Mouse (Mus musculus) neural tube, embryonic 11.5 days (tissue): ENCODE measurements around the gene Fermt1. TPM values are rescaled to one million over a fixed set of nuclear protein-coding genes. Genes with fewer than 3 reads are reported as not detected.

Source experiments
- ATAC-seq: fragments of 200-750 bp; cut with Nextera tagmentation; 2 replicates; pipeline ENCODE4 v1.8.0; 2017; ENCODE audit warnings: moderate number of reproducible peaks, mild to moderate bottlenecking, moderate TSS enrichment, moderate library complexity; ENCODE audit not compliant: insufficient read depth, low FRiP score, low TSS enrichment
- DNase-seq: peaks from one replicate; pipeline ENCODE4 v3.0.0-alpha.2; 2015; ENCODE audit warnings: low spot score
- H3K27ac ChIP-seq: fragments of 300-500 bp; sonication (generic); 2 replicates; pipeline ENCODE4 v1.5.1; 2014; ENCODE audit warnings: low read depth, mild to moderate bottlenecking, low read length
- H3K27me3 ChIP-seq: fragments of 300-500 bp; sonication (generic); 2 replicates; pipeline ENCODE4 v1.6.1; 2014; ENCODE audit warnings: mild to moderate bottlenecking, low read length, mixed read lengths; ENCODE audit not compliant: control insufficient read depth, insufficient read depth
- H3K36me3 ChIP-seq: fragments of 300-500 bp; sonication (generic); 2 replicates; pipeline ENCODE4 v1.6.1; 2014; ENCODE audit warnings: mild to moderate bottlenecking, low read length, moderate library complexity, mixed read lengths; ENCODE audit not compliant: control insufficient read depth, insufficient read depth
- H3K4me1 ChIP-seq: fragments of 300-500 bp; sonication (generic); 2 replicates; pipeline ENCODE4 v1.6.1; 2014; ENCODE audit warnings: low read length, mixed read lengths; ENCODE audit not compliant: control insufficient read depth, insufficient read depth
- H3K4me2 ChIP-seq: fragments of 300-500 bp; sonication (generic); 2 replicates; pipeline ENCODE4 v1.6.1; 2014; ENCODE audit warnings: low read depth, mild to moderate bottlenecking, moderate library complexity
- H3K4me3 ChIP-seq: fragments of 300-500 bp; sonication (generic); 2 replicates; pipeline ENCODE4 v1.5.1; 2014; ENCODE audit warnings: low read depth, low read length
- H3K9ac ChIP-seq: fragments of 300-500 bp; sonication (generic); 2 replicates; pipeline ENCODE4 v1.6.1; 2014; ENCODE audit warnings: mild to moderate bottlenecking, low read length
- H3K9me3 ChIP-seq: fragments of 300-500 bp; sonication (generic); 2 replicates; pipeline ENCODE4 v1.6.1; 2016; ENCODE audit warnings: low read length; ENCODE audit not compliant: control insufficient read depth
- WGBS: fragments of 180-500 bp; shearing (Covaris S2); extraction: QIAGEN DNeasy Blood & Tissue Kit; methylation state at CpG from one replicate; pipeline ENCODE4 v1.1.7; 2014; 5-methylcytosine and 5-hydroxymethylcytosine counted together
- polyA plus RNA-seq: library from polyadenylated mRNA; unstranded; fragments of >200 nt; fragmentation: Nextera tagmentation; extraction: Ambion mirVana; gene quantifications from 2 replicates; pipeline ENCODE4 v1.2.1, GENCODE M21; 2014

The Fermt1 gene
- polyA plus RNA-seq, 1 experiment from 2014 or later = 4.4 TPM

DNA sequence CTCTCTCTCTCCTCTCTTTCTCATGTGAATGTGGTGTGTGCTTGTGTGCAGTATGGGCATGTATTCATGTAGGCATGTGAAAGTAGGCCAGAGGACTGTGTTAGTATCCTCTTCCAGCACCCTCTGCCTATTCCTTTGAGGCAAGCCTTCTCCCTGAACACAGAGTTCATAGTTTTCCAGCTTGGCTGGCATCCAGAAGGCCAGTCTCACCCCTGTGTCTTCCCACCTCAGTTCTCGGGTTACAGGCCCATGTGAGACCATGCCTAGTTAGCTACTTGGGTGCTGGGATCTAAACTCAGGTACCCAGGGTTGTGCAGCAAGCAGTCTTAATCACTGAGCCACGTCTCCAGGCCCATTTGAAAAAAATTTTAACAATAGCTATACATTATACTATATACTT, 17.8 kb downstream of the Fermt1 start:
- H3K4me1 ChIP-seq = no peaks in the 10 kb centered on the region
- ATAC-seq (no peak), DNase-seq (no peak)
- no peak overlapping the region for H3K9ac ChIP-seq
- H3K36me3 ChIP-seq = no peaks in the 10 kb centered on the region
- no peaks in the 10 kb centered on the region for H3K9me3 ChIP-seq
- H3K27me3 ChIP-seq = no peaks in the 10 kb centered on the region
- WGBS = 59% methylated on average over 2 of the region's 2 CpGs
- no peak overlapping the region for H3K4me3 ChIP-seq
- no peak overlapping the region for H3K4me2 ChIP-seq
- H3K27ac ChIP-seq = no peak overlapping the region

DNA sequence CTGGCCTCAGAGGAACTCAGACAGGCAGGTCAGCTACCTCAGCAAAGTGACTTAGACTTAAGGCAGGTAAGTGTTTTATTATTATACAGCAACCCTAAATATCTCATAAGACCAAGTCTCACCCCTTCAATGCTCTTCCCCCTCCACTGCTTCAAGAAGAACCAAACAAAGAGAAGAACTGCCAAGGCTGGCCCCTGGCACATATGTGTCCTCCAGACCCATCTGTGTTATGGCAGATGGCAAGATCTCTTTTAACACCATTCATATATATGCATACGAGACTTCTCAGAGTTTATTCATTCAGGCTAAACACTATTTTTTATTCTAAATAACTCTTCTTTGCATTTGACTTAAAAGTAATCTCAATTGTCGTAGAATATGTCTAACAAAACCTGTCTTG, 18.4 kb downstream of the Fermt1 start:
- no peak for DNase-seq
- H3K4me3 ChIP-seq = no peak overlapping the region
- no peaks in the 10 kb centered on the region for H3K4me1 ChIP-seq
- ATAC-seq = no peak
- H3K9me3 ChIP-seq = no peaks in the 10 kb centered on the region
- H3K36me3 ChIP-seq = no peaks in the 10 kb centered on the region
- WGBS = 83% methylated on average over 2 of the region's 2 CpGs
- no peak overlapping the region for H3K9ac ChIP-seq
- H3K4me2 ChIP-seq = no peak overlapping the region
- no peaks in the 10 kb centered on the region for H3K27me3 ChIP-seq
- no peak overlapping the region for H3K27ac ChIP-seq

DNA sequence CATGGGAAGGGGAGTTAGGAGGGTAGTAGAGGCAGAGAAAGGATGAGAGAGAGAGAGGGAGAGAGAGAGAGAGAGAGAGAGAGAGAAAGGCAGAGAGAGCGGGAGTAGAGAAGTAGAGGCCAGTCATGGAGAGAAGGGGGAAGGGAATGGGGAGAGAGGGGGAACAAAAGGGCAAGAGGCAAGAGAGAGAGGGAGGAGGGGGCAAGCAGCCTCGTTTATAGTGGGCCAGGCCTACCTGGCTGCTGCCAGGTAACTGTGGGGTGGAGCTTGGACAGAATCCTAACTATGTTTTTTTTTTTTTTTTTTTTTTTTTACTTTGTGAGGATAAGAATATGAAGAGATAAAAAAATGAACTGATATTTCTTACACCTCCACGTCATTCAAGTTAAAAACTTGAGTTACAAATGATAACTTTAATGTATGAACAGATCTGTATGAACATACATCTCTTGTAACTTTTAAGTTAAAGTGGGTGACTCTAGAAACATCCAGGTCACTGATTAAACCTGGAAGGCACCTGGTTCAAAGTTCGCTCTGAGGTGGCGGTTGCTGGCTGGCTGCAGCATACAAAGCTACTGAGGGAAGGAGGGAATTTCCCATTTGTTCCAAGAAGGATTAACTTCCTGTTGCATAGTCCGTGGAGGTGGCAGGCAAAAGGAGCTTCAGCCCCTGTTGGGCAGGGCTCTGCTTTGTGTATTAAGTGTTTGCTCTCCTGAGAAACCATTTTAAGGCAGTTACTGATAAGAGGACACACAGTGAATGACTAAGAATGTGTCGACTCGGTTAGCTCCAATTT, 22.2 kb downstream of the Fermt1 start:
- ATAC-seq (no peak), DNase-seq (no peak)
- Histone ChIP-seq H3K27me3 (no peaks in the 10 kb centered on the region), H3K27ac (no peak overlapping the region), H3K9ac (no peak overlapping the region), H3K4me2 (no peak overlapping the region), H3K9me3 (no peaks in the 10 kb centered on the region), H3K4me1 (no peaks in the 10 kb centered on the region), H3K4me3 (no peak overlapping the region), H3K36me3 (no peaks in the 10 kb centered on the region)
- WGBS = 58% methylated on average over 8 of the region's 8 CpGs

DNA sequence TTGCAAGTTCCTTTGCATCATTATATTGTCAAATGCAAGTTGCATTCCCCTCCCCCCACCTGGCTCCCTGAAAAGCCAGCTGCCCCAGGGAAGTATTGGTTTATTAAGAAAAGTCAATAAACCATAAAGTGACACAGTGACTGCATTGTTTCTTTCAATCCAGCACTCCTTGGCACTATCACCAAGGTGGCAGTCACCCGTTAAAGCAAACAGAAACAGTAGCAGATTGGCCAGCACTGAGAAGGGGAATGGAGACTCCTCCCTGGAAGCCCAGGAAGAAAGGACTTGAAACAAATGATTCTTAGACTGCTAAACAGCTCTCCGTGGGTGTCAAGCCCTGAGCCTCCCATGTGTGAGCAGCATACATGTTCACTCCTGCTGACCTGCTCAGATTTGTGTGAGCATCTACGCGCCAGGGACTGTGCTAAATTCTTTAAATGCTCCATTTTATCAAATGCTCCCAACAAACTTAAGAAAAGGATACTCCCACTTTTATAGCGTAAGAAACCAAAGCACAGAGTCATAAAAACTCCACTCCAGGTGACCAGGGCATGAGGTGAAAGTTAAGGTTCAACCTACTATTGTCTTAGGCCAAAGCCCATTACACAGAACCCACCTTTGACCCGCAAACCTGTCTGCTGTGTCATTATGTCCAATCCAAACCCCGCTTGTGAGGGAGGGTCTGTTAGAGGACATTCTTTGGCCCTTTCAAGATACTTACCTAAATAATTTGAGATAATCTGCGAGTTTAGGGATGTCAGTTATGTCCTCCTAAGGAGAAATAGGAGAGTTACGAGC, 23.4 kb downstream of the Fermt1 start:
- H3K4me2 ChIP-seq = no peak overlapping the region
- H3K9me3 ChIP-seq = no peaks in the 10 kb centered on the region
- DNase-seq = no peak
- H3K4me1 ChIP-seq = no peaks in the 10 kb centered on the region
- H3K4me3 ChIP-seq = no peak overlapping the region
- H3K27me3 ChIP-seq = no peaks in the 10 kb centered on the region
- no peak for ATAC-seq
- H3K27ac ChIP-seq = no peak overlapping the region
- WGBS = 70% methylated on average over 9 of the region's 9 CpGs
- H3K36me3 ChIP-seq = no peaks in the 10 kb centered on the region
- H3K9ac ChIP-seq = no peak overlapping the region

DNA sequence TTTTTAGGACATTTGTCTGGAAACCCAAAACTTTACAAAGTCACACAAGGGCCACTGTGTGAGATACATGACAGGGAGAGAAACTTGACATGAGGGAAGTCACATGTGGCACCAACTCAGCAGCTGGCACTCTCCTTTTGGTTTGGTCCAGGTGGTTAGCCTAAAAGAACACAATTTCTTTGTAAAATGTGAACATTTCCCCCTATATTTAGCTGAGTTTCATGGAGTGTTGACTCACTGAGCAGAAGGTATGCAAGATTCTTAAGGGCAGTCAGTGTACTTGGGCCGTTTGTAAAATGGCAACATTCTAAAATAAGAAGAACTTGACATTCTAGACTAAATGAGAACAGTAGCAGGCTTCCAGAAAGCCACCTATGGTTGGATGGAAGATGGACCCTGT, 30.9 kb downstream of the Fermt1 start:
- no peaks in the 10 kb centered on the region for H3K36me3 ChIP-seq
- ATAC-seq = no peak
- H3K27me3 ChIP-seq = no peaks in the 10 kb centered on the region
- WGBS = 80% methylated on average over 1 of the region's 1 CpGs
- H3K9me3 ChIP-seq = no peaks in the 10 kb centered on the region
- H3K4me2 ChIP-seq = no peak overlapping the region
- no peak for DNase-seq
- H3K4me1 ChIP-seq = no peaks in the 10 kb centered on the region
- no peak overlapping the region for H3K27ac ChIP-seq
- no peak overlapping the region for H3K4me3 ChIP-seq
- H3K9ac ChIP-seq = no peak overlapping the region

DNA sequence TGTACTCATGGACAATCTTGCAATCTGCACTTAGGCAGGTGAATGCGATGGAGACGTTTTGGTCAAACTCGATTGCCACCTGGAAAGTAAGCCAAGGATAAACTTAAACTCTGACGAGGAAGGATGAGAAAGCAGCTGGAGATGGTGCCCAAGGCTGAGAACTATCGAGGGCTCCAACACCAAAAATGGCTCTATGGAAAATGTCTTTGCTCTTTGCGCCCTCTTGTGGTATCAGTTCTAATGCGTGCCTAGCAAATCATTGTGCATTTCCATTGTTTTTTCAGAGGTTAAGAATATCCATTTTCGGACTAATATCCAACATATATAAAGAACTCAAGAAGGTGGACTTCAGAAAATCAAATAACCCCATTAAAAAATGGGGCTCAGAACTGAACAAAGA, 38.9 kb downstream of the Fermt1 start:
- DNase-seq = peak; percentile 33
- Histone ChIP-seq H3K4me2 (no peak overlapping the region), H3K27me3 (no peaks in the 10 kb centered on the region), H3K9me3 (no peaks in the 10 kb centered on the region), H3K9ac (no peak overlapping the region), H3K36me3 (no peaks in the 10 kb centered on the region), H3K4me3 (no peak overlapping the region), H3K27ac (no peak overlapping the region), H3K4me1 (no peaks in the 10 kb centered on the region)
- WGBS = 33% methylated on average over 8 of the region's 8 CpGs
- ATAC-seq = no peak

DNA sequence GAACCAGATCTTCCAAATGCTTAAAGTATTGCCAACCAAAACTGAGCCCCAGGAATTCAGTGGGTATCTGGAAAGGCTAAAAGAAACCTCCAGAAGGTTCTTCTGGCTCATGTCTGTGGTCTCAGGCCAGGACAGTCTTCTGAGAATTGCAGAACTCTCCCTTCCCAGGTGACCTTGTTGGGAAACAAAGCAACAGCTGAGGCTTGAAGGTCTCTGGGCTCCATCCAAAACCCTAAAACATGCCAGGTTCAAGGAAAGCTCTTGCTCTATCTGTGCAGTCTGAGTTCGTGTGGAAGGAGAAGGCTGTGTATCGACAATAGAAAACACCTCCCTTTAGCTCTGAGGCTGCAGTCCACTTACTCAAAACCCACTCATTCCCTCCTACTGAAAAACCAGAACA, 40.7 kb downstream of the Fermt1 start:
- 63% methylated on average over 2 of the region's 2 CpGs for WGBS

DNA sequence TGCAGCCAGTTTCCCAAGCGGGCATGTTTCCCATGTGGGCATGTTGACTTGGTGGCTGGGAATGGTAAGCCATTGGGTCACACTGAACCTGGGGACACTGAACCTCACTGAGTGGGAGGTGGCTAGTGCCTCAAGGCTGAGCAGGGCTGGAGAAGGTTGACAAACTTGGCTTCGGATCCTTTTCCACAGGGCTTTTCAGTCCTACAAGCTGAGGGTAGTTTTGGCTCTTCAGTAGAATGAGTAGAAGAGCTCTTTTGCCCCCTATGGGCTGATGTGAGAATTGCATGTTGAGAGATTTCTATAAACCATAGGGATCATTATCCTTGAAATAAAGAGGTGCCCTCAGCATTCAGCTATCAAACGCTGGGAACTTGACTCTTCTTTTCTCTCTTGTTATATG, 42.2 kb downstream of the Fermt1 start:
- WGBS = 35% methylated on average over 3 of the region's 3 CpGs
- Histone ChIP-seq H3K9ac (no peak overlapping the region), H3K27me3 (no peaks in the 10 kb centered on the region), H3K36me3 (no peaks in the 10 kb centered on the region), H3K4me1 (no peaks in the 10 kb centered on the region), H3K9me3 (no peaks in the 10 kb centered on the region), H3K27ac (no peak overlapping the region), H3K4me3 (no peak overlapping the region), H3K4me2 (no peak overlapping the region)
- DNase-seq (peak; percentile 57), ATAC-seq (peak; percentile 72)

More for the DNA sequence above, 40.7 kb downstream of the Fermt1 start:
- Histone ChIP-seq H3K36me3 (no peaks in the 10 kb centered on the region), H3K4me2 (no peak overlapping the region), H3K27ac (no peak overlapping the region), H3K9ac (no peak overlapping the region), H3K9me3 (no peaks in the 10 kb centered on the region), H3K4me1 (no peaks in the 10 kb centered on the region), H3K4me3 (no peak overlapping the region), H3K27me3 (no peaks in the 10 kb centered on the region)
- ATAC-seq = no peak
- no peak for DNase-seq

DNA sequence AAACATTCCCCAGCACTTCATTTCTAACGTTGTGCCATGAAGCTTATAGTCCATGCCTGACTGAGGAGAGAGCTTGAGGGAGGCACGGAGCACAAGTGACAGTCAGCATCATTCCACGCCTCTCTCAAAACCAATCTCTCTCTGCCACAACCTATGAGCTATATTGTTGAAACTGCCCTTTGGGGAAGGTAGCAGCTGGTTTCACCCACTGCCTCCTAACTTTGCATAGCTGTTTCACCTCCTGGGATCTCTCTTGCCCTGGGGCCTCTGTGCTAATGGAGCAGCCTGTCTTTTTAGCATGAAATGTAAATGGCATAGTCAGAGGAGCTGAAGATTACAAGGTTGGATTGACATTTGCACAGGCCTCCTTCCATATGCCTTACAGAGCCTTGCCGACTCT, 43.6 kb downstream of the Fermt1 start:
- no peak overlapping the region for H3K4me2 ChIP-seq
- H3K27me3 ChIP-seq = no peaks in the 10 kb centered on the region
- H3K9me3 ChIP-seq = no peaks in the 10 kb centered on the region
- DNase-seq (no peak), ATAC-seq (no peak)
- no peak overlapping the region for H3K27ac ChIP-seq
- H3K4me3 ChIP-seq = no peak overlapping the region
- H3K36me3 ChIP-seq = no peaks in the 10 kb centered on the region
- WGBS = 77% methylated on average over 4 of the region's 4 CpGs
- H3K9ac ChIP-seq = no peak overlapping the region
- H3K4me1 ChIP-seq = no peaks in the 10 kb centered on the region
